Mouse (Mus musculus) stomach, embryonic 15.5 days (tissue): ENCODE data around the gene Ttc22. TPM values are rescaled to one million over a fixed set of nuclear protein-coding genes. Genes with fewer than 3 reads are reported as not detected.

Experiments
- ATAC-seq: fragments of 200-750 bp; cut with Nextera tagmentation; 2 replicates; pipeline ENCODE4 v1.8.0; 2017; ENCODE audit warnings: low read depth, moderate number of reproducible peaks, moderate TSS enrichment; ENCODE audit not compliant: insufficient read depth, low FRiP score
- H3K27ac ChIP-seq: fragments of 300-500 bp; sonication (generic); 2 replicates; pipeline ENCODE4 v1.5.1; 2015; ENCODE audit warnings: mild to moderate bottlenecking, inconsistent platforms
- H3K27me3 ChIP-seq: fragments of 300-500 bp; sonication (generic); replicated peaks from 2 replicates; pipeline ENCODE4 v1.6.1; 2015; ENCODE audit warnings: inconsistent platforms
- H3K36me3 ChIP-seq: fragments of 300-500 bp; sonication (generic); 2 replicates; pipeline ENCODE4 v1.6.1; 2015; ENCODE audit warnings: inconsistent platforms
- H3K4me1 ChIP-seq: fragments of 300-500 bp; sonication (generic); 2 replicates; pipeline ENCODE4 v1.6.1; 2015; ENCODE audit warnings: inconsistent platforms
- H3K4me2 ChIP-seq: fragments of 300-500 bp; sonication (generic); 2 replicates; pipeline ENCODE4 v1.6.1; 2015; ENCODE audit warnings: mild to moderate bottlenecking, inconsistent platforms
- H3K4me3 ChIP-seq: fragments of 300-500 bp; sonication (generic); replicated peaks from 2 replicates; pipeline ENCODE4 v1.5.1; 2015; ENCODE audit warnings: inconsistent platforms
- H3K9ac ChIP-seq: fragments of 300-500 bp; sonication (generic); 2 replicates; pipeline ENCODE4 v1.6.1; 2015; ENCODE audit warnings: inconsistent platforms
- H3K9me3 ChIP-seq: fragments of 300-500 bp; sonication (generic); 2 replicates; pipeline ENCODE4 v1.6.1; 2016; ENCODE audit warnings: inconsistent platforms
- WGBS: fragments of 180-500 bp; shearing (Covaris S2); methylation state at CpG from one replicate; pipeline ENCODE4 v1.1.7; 2015; 5-methylcytosine and 5-hydroxymethylcytosine counted together
- polyA plus RNA-seq: library from polyadenylated mRNA; unstranded; fragments of >200 nt; fragmentation: Nextera tagmentation; extraction: Ambion mirVana; gene quantifications from 2 replicates; pipeline ENCODE4 v1.2.1, GENCODE M21; 2015

Ttc22 gene
- 7.3 and 8.2 TPM in 2 replicates for polyA plus RNA-seq

GRCm38 (mm10) chr4:106622030-106622493, at the start of gene Ttc22:
Ttc22 (plus strand) TSS chr4:106622432.
- Histone ChIP-seq H3K27ac (peak within 1 kb of the TSS; percentile 59; the same call in 1 of the 2 replicates), H3K9me3 (no peaks in the 10 kb centered on the region), H3K4me2 (peak within 1 kb of the TSS; percentile 59), H3K9ac (no peak within 1 kb of the TSS), H3K4me3 (peak within 1 kb of the TSS; percentile 38), H3K27me3 (peaks cover 35% of the 10 kb centered on the region), H3K4me1 (peaks cover 16% of the 10 kb centered on the region), H3K36me3 (no peaks in the 10 kb centered on the region)
- 20% methylated on average over 16 of the region's 16 CpGs for WGBS
- ATAC-seq, result peak; percentile 73

DNA sequence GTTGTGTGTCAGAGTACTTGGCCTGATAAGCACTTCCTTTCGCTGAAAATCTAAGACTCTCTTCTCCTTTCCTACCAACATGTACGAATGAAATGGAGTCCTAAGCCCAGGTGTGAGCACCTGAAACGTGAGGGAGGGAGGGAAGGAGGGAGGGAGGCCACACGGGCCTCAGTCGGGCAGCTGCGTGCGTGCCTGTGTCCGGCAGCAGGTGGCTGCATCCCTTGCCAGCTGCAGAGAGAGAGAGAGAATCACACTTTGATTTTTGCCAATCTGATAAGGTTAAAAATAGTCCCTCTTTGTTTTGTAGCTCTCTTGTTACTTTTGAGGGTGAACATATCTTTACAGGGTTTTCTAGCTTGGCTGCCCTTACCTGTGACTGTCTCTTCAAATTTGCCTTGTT, 47.2 kb upstream of the Ttc22 start:
- ATAC-seq, result no peak
- Histone ChIP-seq H3K4me2 (no peak overlapping the region), H3K27me3 (no peaks in the 10 kb centered on the region), H3K9me3 (no peaks in the 10 kb centered on the region), H3K36me3 (peaks cover 49% of the 10 kb centered on the region), H3K9ac (no peak overlapping the region), H3K4me3 (no peak overlapping the region), H3K4me1 (no peaks in the 10 kb centered on the region), H3K27ac (no peak overlapping the region)
- WGBS, result 82% methylated on average over 8 of the region's 8 CpGs

- no peak overlapping the region for H3K27ac ChIP-seq
- H3K4me2 ChIP-seq, result no peak overlapping the region
- H3K4me1 ChIP-seq, result peaks cover 14% of the 10 kb centered on the region
- peaks cover 40% of the 10 kb centered on the region for H3K36me3 ChIP-seq
- WGBS, result 86% methylated on average over 7 of the region's 7 CpGs
- ATAC-seq, result no peak
- H3K4me3 ChIP-seq, result no peak overlapping the region
- no peak overlapping the region for H3K9ac ChIP-seq
- no peaks in the 10 kb centered on the region for H3K27me3 ChIP-seq
- H3K9me3 ChIP-seq, result no peaks in the 10 kb centered on the region
Observed at GRCm38 (mm10) chr4:106577511-106577910, 44.7 kb upstream of the Ttc22 start.

- H3K27ac ChIP-seq, result peak overlapping the region; percentile 78; the same call in 1 of the 2 replicates
- no peak overlapping the region for H3K4me3 ChIP-seq
- H3K9ac ChIP-seq, result no peak overlapping the region
- no peaks in the 10 kb centered on the region for H3K27me3 ChIP-seq
- H3K36me3 ChIP-seq, result peaks cover 36% of the 10 kb centered on the region
- no peak overlapping the region for H3K4me2 ChIP-seq
- no peak for ATAC-seq
- H3K9me3 ChIP-seq, result no peaks in the 10 kb centered on the region
- WGBS, result 73% methylated on average over 14 of the region's 14 CpGs
- peaks cover 17% of the 10 kb centered on the region for H3K4me1 ChIP-seq
Observed at GRCm38 (mm10) chr4:106581176-106581864, 40.9 kb upstream of the Ttc22 start.

DNA sequence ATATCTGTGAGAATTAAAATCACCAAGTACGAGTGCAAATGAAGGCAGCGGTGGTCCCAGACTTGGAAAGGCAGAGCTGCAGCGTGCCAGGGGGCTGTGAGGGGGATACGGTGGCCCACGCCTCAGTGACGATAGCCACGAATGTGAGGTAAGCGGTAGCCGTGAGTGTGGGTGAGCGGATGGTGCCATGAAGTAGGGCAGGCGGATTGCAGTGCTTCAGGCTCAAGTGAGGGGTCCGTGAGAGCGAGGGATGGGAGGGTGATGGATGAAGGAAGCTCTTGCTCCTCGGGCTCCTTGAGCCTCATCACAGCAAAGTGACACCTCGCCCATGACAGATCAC, 40.4 kb upstream of the Ttc22 start:
- ATAC-seq, result no peak
- Histone ChIP-seq H3K9me3 (no peaks in the 10 kb centered on the region), H3K27ac (peak overlapping the region; percentile 78), H3K9ac (no peak overlapping the region), H3K4me1 (peaks cover 17% of the 10 kb centered on the region), H3K27me3 (no peaks in the 10 kb centered on the region), H3K36me3 (peaks cover 36% of the 10 kb centered on the region), H3K4me3 (no peak overlapping the region), H3K4me2 (no peak overlapping the region)
- WGBS, result 78% methylated on average over 15 of the region's 15 CpGs

- H3K9me3 ChIP-seq, result no peaks in the 10 kb centered on the region
- H3K4me3 ChIP-seq, result no peak overlapping the region
- no peak overlapping the region for H3K4me2 ChIP-seq
- no peak overlapping the region for H3K9ac ChIP-seq
- 53% methylated on average over 12 of the region's 12 CpGs for WGBS
- peak; percentile 85 for ATAC-seq
- peak overlapping the region; percentile 78 for H3K27ac ChIP-seq
- no peaks in the 10 kb centered on the region for H3K27me3 ChIP-seq
- H3K36me3 ChIP-seq, result peaks cover 39% of the 10 kb centered on the region
- H3K4me1 ChIP-seq, result peaks cover 17% of the 10 kb centered on the region
Observed at GRCm38 (mm10) chr4:106582428-106583153, 39.6 kb upstream of the Ttc22 start.

DNA sequence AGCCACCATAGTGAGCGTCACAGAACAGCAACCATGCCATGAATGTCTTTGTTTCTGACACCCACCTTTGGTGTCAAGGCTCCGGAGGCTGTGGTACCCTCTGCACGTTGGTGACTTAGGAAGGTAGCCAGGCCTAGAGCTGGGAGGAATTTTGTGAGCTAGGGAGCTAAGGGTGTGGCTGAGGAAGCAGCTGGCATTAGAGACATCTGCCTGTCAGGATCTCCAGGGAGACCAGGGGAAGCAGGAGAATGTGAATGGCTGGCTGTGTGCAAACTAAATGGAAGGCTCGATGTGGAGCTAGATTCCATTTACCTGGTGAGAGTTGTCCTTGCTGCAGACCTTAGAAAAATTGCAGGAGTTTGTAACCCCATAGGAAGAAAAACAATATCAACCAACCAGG, 37.6 kb upstream of the Ttc22 start:
- Histone ChIP-seq H3K36me3 (peaks cover 40% of the 10 kb centered on the region), H3K9me3 (no peaks in the 10 kb centered on the region), H3K9ac (no peak overlapping the region), H3K4me2 (no peak overlapping the region), H3K4me1 (peaks cover 17% of the 10 kb centered on the region), H3K27me3 (no peaks in the 10 kb centered on the region), H3K4me3 (no peak overlapping the region), H3K27ac (no peak overlapping the region)
- no peak for ATAC-seq
- 89% methylated on average over 4 of the region's 4 CpGs for WGBS

DNA sequence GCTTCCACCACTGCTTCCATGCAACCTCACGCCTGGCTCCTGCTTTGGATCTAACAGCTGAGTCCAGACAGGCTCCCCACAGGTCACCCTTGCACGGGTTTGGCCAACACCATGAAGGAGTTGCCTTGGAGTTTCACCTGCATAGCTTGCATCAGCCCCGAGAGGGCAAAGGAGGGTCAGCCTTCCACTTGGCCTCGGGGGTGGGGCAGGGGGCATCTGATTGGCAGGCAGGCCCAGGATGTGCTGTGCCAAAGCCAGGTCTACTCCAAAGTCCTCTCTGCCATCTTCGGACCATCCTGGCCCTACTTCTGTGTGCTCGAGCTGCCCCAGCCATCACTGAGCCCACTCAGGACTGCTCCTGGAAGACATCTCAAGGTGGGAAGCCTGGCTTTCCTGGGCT, 35.2 kb upstream of the Ttc22 start:
- WGBS, result 88% methylated on average over 6 of the region's 6 CpGs
- H3K36me3 ChIP-seq, result peaks cover 38% of the 10 kb centered on the region

GRCm38 (mm10) chr4:106590142-106590541, 32.1 kb upstream of the Ttc22 start:
- Histone ChIP-seq H3K27ac (no peak overlapping the region), H3K4me2 (no peak overlapping the region), H3K27me3 (no peaks in the 10 kb centered on the region), H3K9ac (no peak overlapping the region), H3K36me3 (peaks cover 36% of the 10 kb centered on the region), H3K4me1 (no peaks in the 10 kb centered on the region), H3K9me3 (no peaks in the 10 kb centered on the region), H3K4me3 (no peak overlapping the region)
- no peak for ATAC-seq
- 57% methylated on average over 9 of the region's 9 CpGs for WGBS

More for the DNA sequence above, 35.2 kb upstream of the Ttc22 start:
- Histone ChIP-seq H3K9ac (no peak overlapping the region), H3K27me3 (no peaks in the 10 kb centered on the region), H3K4me1 (peaks cover 6% of the 10 kb centered on the region), H3K27ac (no peak overlapping the region), H3K9me3 (no peaks in the 10 kb centered on the region), H3K4me3 (no peak overlapping the region), H3K4me2 (no peak overlapping the region)
- no peak for ATAC-seq

DNA sequence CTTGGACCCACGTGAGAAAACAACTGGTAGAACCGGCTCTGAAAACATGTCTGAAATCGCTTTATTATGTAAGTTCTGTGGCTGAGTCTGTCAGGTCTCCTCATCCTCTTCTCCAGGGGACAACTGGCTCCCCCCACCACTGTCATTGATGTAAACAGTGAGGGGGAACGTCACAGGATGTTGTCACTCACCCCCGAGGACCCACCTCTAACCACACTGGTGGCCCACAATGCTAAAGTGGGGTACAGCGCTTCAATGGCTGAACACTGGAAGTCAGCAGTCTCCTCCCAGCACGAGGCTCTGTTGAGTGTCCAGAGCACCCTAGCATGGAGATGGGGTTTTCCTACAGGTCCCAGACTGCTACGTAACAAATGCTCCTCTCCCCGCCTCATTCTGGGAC, 31.4 kb upstream of the Ttc22 start:
- no peak overlapping the region for H3K4me2 ChIP-seq
- H3K27ac ChIP-seq, result no peak overlapping the region
- 82% methylated on average over 9 of the region's 9 CpGs for WGBS
- H3K4me1 ChIP-seq, result no peaks in the 10 kb centered on the region
- no peak for ATAC-seq
- H3K27me3 ChIP-seq, result no peaks in the 10 kb centered on the region
- H3K9me3 ChIP-seq, result no peaks in the 10 kb centered on the region
- H3K9ac ChIP-seq, result no peak overlapping the region
- H3K4me3 ChIP-seq, result no peak overlapping the region
- H3K36me3 ChIP-seq, result peaks cover 29% of the 10 kb centered on the region

GRCm38 (mm10) chr4:106593636-106594035, 28.6 kb upstream of the Ttc22 start:
- Histone ChIP-seq H3K9me3 (no peaks in the 10 kb centered on the region), H3K27me3 (no peaks in the 10 kb centered on the region), H3K4me3 (no peak overlapping the region), H3K4me2 (no peak overlapping the region), H3K27ac (no peak overlapping the region), H3K4me1 (no peaks in the 10 kb centered on the region), H3K9ac (no peak overlapping the region), H3K36me3 (peaks cover 5% of the 10 kb centered on the region)
- whole genome bisulfite sequencing, result 60% methylated on average over 7 of the region's 7 CpGs
- no peak for ATAC-seq

DNA sequence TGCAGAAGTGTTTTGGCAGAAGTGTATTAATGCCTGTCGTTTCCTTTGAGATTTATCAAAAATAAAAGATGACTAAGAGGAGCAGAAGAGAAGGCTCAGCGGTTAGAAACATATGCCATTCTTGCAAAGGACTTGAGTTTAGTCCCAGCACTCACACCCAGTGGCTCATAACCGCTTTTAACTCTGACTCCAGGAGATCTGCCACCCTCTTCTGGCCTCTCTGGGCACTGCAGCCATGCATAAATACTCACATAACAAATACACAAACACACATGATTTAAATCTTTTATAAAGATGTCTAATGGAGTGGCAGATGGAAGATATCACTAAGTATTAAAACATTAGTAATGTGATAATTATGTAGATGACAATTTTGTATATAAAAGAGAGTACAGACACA, 26.0 kb upstream of the Ttc22 start:
- H3K4me2 ChIP-seq, result no peak overlapping the region
- H3K27me3 ChIP-seq, result no peaks in the 10 kb centered on the region
- H3K36me3 ChIP-seq, result no peaks in the 10 kb centered on the region
- no peak overlapping the region for H3K27ac ChIP-seq
- H3K4me1 ChIP-seq, result no peaks in the 10 kb centered on the region
- H3K4me3 ChIP-seq, result no peak overlapping the region
- 66% methylated on average over 3 of the region's 3 CpGs for WGBS
- ATAC-seq, result no peak
- no peaks in the 10 kb centered on the region for H3K9me3 ChIP-seq
- no peak overlapping the region for H3K9ac ChIP-seq
